Mouse (Mus musculus) MEL (cell line): ENCODE measurements around the gene 4930404N11Rik. TPM values are rescaled to one million over a fixed set of nuclear protein-coding genes. Genes with fewer than 3 reads are reported as not detected.

Experiments used
- DNase-seq: peaks from one replicate; pipeline ENCODE4 v3.0.0; 2011; ENCODE audit warnings: low read depth, low spot score
- H3K27ac ChIP-seq: 2 replicates; pipeline ENCODE4 v1.5.1; 2012; ENCODE audit warnings: low read depth, mild to moderate bottlenecking, control low read depth, low read length, moderate library complexity; ENCODE audit not compliant: control insufficient read depth
- H3K27me3 ChIP-seq, 2 experiments: fragments of 150-350 bp in 1 of 2; sonication (generic) in 1 of 2; 2 replicates each; pipeline ENCODE4 v1.6.1; 2012; ENCODE audit warnings: low read length in 2 of 2, mild to moderate bottlenecking in 2 of 2, improper control_type of control experiment in 1 of 2, moderate library complexity in 1 of 2; ENCODE audit not compliant: insufficient read depth in 2 of 2, control insufficient read depth in 1 of 2
- H3K36me3 ChIP-seq, 2 experiments: 2 replicates each; pipeline ENCODE4 v1.6.1; 2012 to 2014; ENCODE audit warnings: low read length in 2 of 2, improper control_type of control experiment in 1 of 2, inconsistent platforms in 1 of 2, mild to moderate bottlenecking in 1 of 2; ENCODE audit not compliant: insufficient read depth in 2 of 2, control insufficient read depth in 1 of 2
- H3K4me1 ChIP-seq, 2 experiments: fragments of 150-350 bp in 1 of 2; sonication (generic) in 1 of 2; 2 replicates each; pipeline ENCODE4 v1.6.1; 2012; ENCODE audit warnings: low read length in 2 of 2, improper control_type of control experiment in 1 of 2, mild to moderate bottlenecking in 1 of 2; ENCODE audit not compliant: insufficient read depth in 2 of 2, control insufficient read depth in 1 of 2
- H3K4me3 ChIP-seq, 2 experiments: fragments of 150-350 bp in 1 of 2; sonication (generic) in 1 of 2; 2 replicates each; pipeline ENCODE4 v1.5.1; 2012; ENCODE audit warnings: low read depth in 2 of 2, low read length in 2 of 2, mild to moderate bottlenecking in 2 of 2, moderate library complexity in 2 of 2, control low read depth in 1 of 2, improper control_type of control experiment in 1 of 2; ENCODE audit not compliant: control insufficient read depth in 1 of 2, insufficient read depth in 1 of 2
- H3K79me2 ChIP-seq: 2 replicates; pipeline ENCODE4 v1.6.1; 2012; ENCODE audit warnings: mild to moderate bottlenecking, low read length, moderate library complexity; ENCODE audit not compliant: control insufficient read depth, poor library complexity, insufficient read depth
- H3K9ac ChIP-seq: 2 replicates; pipeline ENCODE4 v1.6.1; 2012; ENCODE audit warnings: low read depth, mild to moderate bottlenecking, control low read depth, low read length, moderate library complexity; ENCODE audit not compliant: control insufficient read depth, poor library complexity, severe bottlenecking
- H3K9me3 ChIP-seq: fragments of 150-350 bp; sonication (generic); replicated peaks from 2 replicates; pipeline ENCODE4 v1.6.1; 2012; ENCODE audit warnings: mild to moderate bottlenecking, low read length, improper control_type of control experiment, moderate library complexity; ENCODE audit not compliant: insufficient read depth
- BHLHE40 ChIP-seq: IDR thresholded peaks from 2 replicates; pipeline ENCODE4 v1.6.1; 2012; ENCODE audit warnings: low read depth, mild to moderate bottlenecking, inconsistent platforms, low read length, improper control_type of control experiment, borderline replicate concordance
- CHD1 ChIP-seq: IDR thresholded peaks from 2 replicates; pipeline ENCODE4 v1.6.1; 2012; ENCODE audit warnings: low read depth, mild to moderate bottlenecking, inconsistent platforms, low read length, improper control_type of control experiment
- CHD2 ChIP-seq: IDR thresholded peaks from 2 replicates; pipeline ENCODE4 v1.6.1; 2011; ENCODE audit warnings: low read length, improper control_type of control experiment
- CTCF ChIP-seq, 3 experiments: IDR thresholded peaks in 2 of 3; conservative IDR thresholded peaks in 1 of 3; 2 replicates each; pipeline ENCODE4 v1.5.1; 2011 to 2012; ENCODE audit warnings: low read length in 3 of 3, low read depth in 2 of 3, mild to moderate bottlenecking in 2 of 3, improper control_type of control experiment in 1 of 3, inconsistent platforms in 1 of 3, mixed read lengths in 1 of 3, moderate library complexity in 1 of 3; ENCODE audit not compliant: control insufficient read depth in 1 of 3, insufficient read depth in 1 of 3, poor library complexity in 1 of 3, severe bottlenecking in 1 of 3
- E2F4 ChIP-seq: IDR thresholded peaks from 2 replicates; pipeline ENCODE4 v1.6.1; 2011; ENCODE audit warnings: low read depth, low read length, improper control_type of control experiment, borderline replicate concordance
- ELF1 ChIP-seq: IDR thresholded peaks from 2 replicates; pipeline ENCODE4 v1.6.1; 2014; ENCODE audit warnings: low read depth, mild to moderate bottlenecking, inconsistent platforms, low read length, improper control_type of control experiment, moderate library complexity
- GATA1 ChIP-seq: IDR thresholded peaks from 2 replicates; pipeline ENCODE4 v1.6.1; 2011; ENCODE audit warnings: low read depth, low read length, improper control_type of control experiment
- JUND ChIP-seq: IDR thresholded peaks from 2 replicates; pipeline ENCODE4 v1.6.1; 2011; ENCODE audit warnings: low read depth, mild to moderate bottlenecking, improper control_type of control experiment, low read length
- KAT2A ChIP-seq: conservative IDR thresholded peaks from 2 replicates; pipeline ENCODE4 v1.6.1; 2012; ENCODE audit warnings: low read depth, low read length, improper control_type of control experiment, inconsistent platforms
- MAX ChIP-seq: IDR thresholded peaks from 2 replicates; pipeline ENCODE4 v1.6.1; 2011; ENCODE audit warnings: low read length, improper control_type of control experiment
- MAZ ChIP-seq: IDR thresholded peaks from 2 replicates; pipeline ENCODE4 v1.6.1; 2012; ENCODE audit warnings: low read depth, mild to moderate bottlenecking, inconsistent platforms, low read length, improper control_type of control experiment
- MEF2A ChIP-seq: IDR thresholded peaks from 2 replicates; pipeline ENCODE4 v1.6.1; 2014; ENCODE audit warnings: low read depth, mild to moderate bottlenecking, inconsistent platforms, low read length, improper control_type of control experiment; ENCODE audit not compliant: poor library complexity, insufficient replicate concordance, severe bottlenecking; ENCODE audit errors: extremely low read depth
- MXI1 ChIP-seq: IDR thresholded peaks from 2 replicates; pipeline ENCODE4 v1.6.1; 2011; ENCODE audit warnings: mild to moderate bottlenecking, low read depth, low read length, improper control_type of control experiment
- MYB ChIP-seq: IDR thresholded peaks from 2 replicates; pipeline ENCODE4 v1.6.1; 2011; ENCODE audit warnings: mild to moderate bottlenecking, low read depth, low read length, improper control_type of control experiment
- MYC ChIP-seq: IDR thresholded peaks from 2 replicates; pipeline ENCODE4 v1.6.1; 2011; ENCODE audit warnings: low read depth, mild to moderate bottlenecking, low read length, improper control_type of control experiment, moderate library complexity
- NELFE ChIP-seq: IDR thresholded peaks from 2 replicates; pipeline ENCODE4 v1.6.1; 2011; ENCODE audit warnings: low read depth, low read length, improper control_type of control experiment
- NRF1 ChIP-seq: IDR thresholded peaks from 2 replicates; pipeline ENCODE4 v1.6.1; 2014; ENCODE audit warnings: low read depth, mild to moderate bottlenecking, inconsistent platforms, low read length, improper control_type of control experiment, moderate library complexity; ENCODE audit not compliant: poor library complexity, insufficient read depth, severe bottlenecking
- POLR2AphosphoS2 ChIP-seq: IDR thresholded peaks from 2 replicates; pipeline ENCODE4 v1.6.1; 2011; ENCODE audit warnings: low read length, improper control_type of control experiment
- RAD21 ChIP-seq: IDR thresholded peaks from 2 replicates; pipeline ENCODE4 v1.6.1; 2011; ENCODE audit warnings: mild to moderate bottlenecking, low read depth, low read length, improper control_type of control experiment
- RCOR1 ChIP-seq: IDR thresholded peaks from 2 replicates; pipeline ENCODE4 v1.6.1; 2012; ENCODE audit warnings: low read depth, mild to moderate bottlenecking, inconsistent platforms, low read length, improper control_type of control experiment
- SIN3A ChIP-seq: IDR thresholded peaks from 2 replicates; pipeline ENCODE4 v1.6.1; 2012; ENCODE audit warnings: low read length, improper control_type of control experiment, inconsistent platforms
- SMC3 ChIP-seq: IDR thresholded peaks from 2 replicates; pipeline ENCODE4 v1.6.1; 2011; ENCODE audit warnings: low read depth, low read length, improper control_type of control experiment
- TAL1 ChIP-seq: IDR thresholded peaks from 2 replicates; pipeline ENCODE4 v1.6.1; 2012; ENCODE audit warnings: mild to moderate bottlenecking, inconsistent platforms, low read length, moderate library complexity, mixed read lengths
- TBP ChIP-seq: IDR thresholded peaks from 2 replicates; pipeline ENCODE4 v1.8.0; 2011; ENCODE audit warnings: low read depth, low read length, improper control_type of control experiment
- UBTF ChIP-seq: IDR thresholded peaks from 2 replicates; pipeline ENCODE4 v1.6.1; 2012; ENCODE audit warnings: low read depth, mild to moderate bottlenecking, inconsistent platforms, low read length, improper control_type of control experiment, moderate library complexity, borderline replicate concordance; ENCODE audit not compliant: insufficient read depth
- USF1 ChIP-seq: IDR thresholded peaks from 2 replicates; pipeline ENCODE4 v1.6.1; 2014; ENCODE audit warnings: low read depth, mild to moderate bottlenecking, inconsistent platforms, low read length, improper control_type of control experiment, moderate library complexity
- USF2 ChIP-seq, 2 experiments: IDR thresholded peaks; 2 replicates each; pipeline ENCODE4 v1.6.1; 2011 to 2012; ENCODE audit warnings: improper control_type of control experiment in 2 of 2, low read length in 2 of 2, borderline replicate concordance in 1 of 2, inconsistent platforms in 1 of 2, low read depth in 1 of 2, mild to moderate bottlenecking in 1 of 2; ENCODE audit not compliant: insufficient read depth in 1 of 2
- ZC3H11A ChIP-seq: IDR thresholded peaks from 2 replicates; pipeline ENCODE4 v1.6.1; 2012; ENCODE audit warnings: low read depth, mild to moderate bottlenecking, inconsistent platforms, low read length, improper control_type of control experiment
- ZKSCAN1 ChIP-seq: IDR thresholded peaks from 2 replicates; pipeline ENCODE4 v1.6.1; 2012; ENCODE audit warnings: low read depth, mild to moderate bottlenecking, inconsistent platforms, low read length, improper control_type of control experiment, moderate library complexity
- polyA plus RNA-seq, 2 experiments: library from polyadenylated mRNA; stranded (reverse) in 1 of 2; unstranded in 1 of 2; fragments of >175 nt in 1 of 2; fragments of >200 nt in 1 of 2; gene quantifications; 2 replicates each; pipeline versions ENCODE4 v1.2.1 to v1.2.4; 2012; ENCODE audit warnings: low replicate concordance in 2 of 2, low read depth in 1 of 2; ENCODE audit not compliant: insufficient read length in 2 of 2, insufficient read depth in 1 of 2, missing spikeins in 1 of 2
- total RNA-seq: library from RNA; depleted of rRNA; stranded (reverse); fragments of 300-350 nt; gene quantifications from 2 replicates; pipeline ENCODE4 v1.2.3, GENCODE M21; 2012

4930404N11Rik gene
- total and polyA plus RNA-seq, 3 experiments = 3.1 to 12.1 TPM; not detected in 1

GRCm38 (mm10) chr10:81395127-81395526 lies 29.5 kb upstream of the 4930404N11Rik start:
- DNase-seq = peak; percentile 78
- TF ChIP-seq ZC3H11A (peak; percentile 63), SIN3A (peak; percentile 20; the same call in 1 of the 2 replicates), MYC (0 out of 2 replicates have a peak, but pooled peaks have one; percentile 30), KAT2A (no peak), UBTF (no peak), SMC3 (peak; percentile 94), RAD21 (peak; percentile 67), CTCF (IDR thresholded peaks at IDR 0.05 in 2 of 3, conservative IDR thresholded peaks at IDR 0.05 in 1 of 3; ENCODE audit: control insufficient read depth in 1 of 3, insufficient read depth in 1 of 3, low read depth in 2 of 3, low read length in 3 of 3, poor library complexity in 1 of 3, severe bottlenecking in 1 of 3) (peak; percentile 91 to 100 (median 93))
- no peaks in the 10 kb centered on the region for H3K27me3 ChIP-seq
- no peak overlapping the region for H3K4me3 ChIP-seq
- no peak overlapping the region for H3K27ac ChIP-seq
- H3K9me3 ChIP-seq = no peaks in the 10 kb centered on the region
- no peaks in the 10 kb centered on the region for H3K79me2 ChIP-seq
- no peak overlapping the region for H3K9ac ChIP-seq
- H3K36me3 ChIP-seq = no peaks in the 10 kb centered on the region
- H3K4me1 ChIP-seq = peaks cover 6 to 14% of the 10 kb centered on the region in 2 experiments; a peak in 3 of 4 replicates

- peak overlapping the region; percentile 91 for H3K9ac ChIP-seq
- H3K9me3 ChIP-seq = no peaks in the 10 kb centered on the region
- H3K79me2 ChIP-seq = no peaks in the 10 kb centered on the region
- peak; percentile 71 for DNase-seq
- peak overlapping the region; percentile 85 to 86 for H3K4me3 ChIP-seq
- peak overlapping the region; percentile 77 for H3K27ac ChIP-seq
- H3K36me3 ChIP-seq = no peaks in the 10 kb centered on the region
- H3K27me3 ChIP-seq = no peaks in the 10 kb centered on the region
- H3K4me1 ChIP-seq = peaks cover 6 to 14% of the 10 kb centered on the region in 2 experiments; a peak in 3 of 4 replicates
- peak; percentile 85 for TF ChIP-seq MYB
- no peak for TF ChIP-seq BHLHE40
- peak; percentile 61 for TF ChIP-seq ELF1
- TF ChIP-seq KAT2A = no peak
- no peak for TF ChIP-seq RAD21
- TF ChIP-seq MEF2A = no peak
- no peak for TF ChIP-seq UBTF
- no peak for TF ChIP-seq TAL1
- no peak for TF ChIP-seq CHD2
- no peak for TF ChIP-seq MYC
- peak; percentile 20; the same call in 1 of the 2 replicates for TF ChIP-seq MAZ
- peak; percentile 42; the same call in 1 of the 2 replicates for TF ChIP-seq NELFE
- TF ChIP-seq ZC3H11A = no peak
- no peak for TF ChIP-seq GATA1
- TF ChIP-seq CTCF (IDR thresholded peaks at IDR 0.05 in 2 of 3, conservative IDR thresholded peaks at IDR 0.05 in 1 of 3; ENCODE audit: control insufficient read depth in 1 of 3, insufficient read depth in 1 of 3, low read depth in 2 of 3, low read length in 3 of 3, poor library complexity in 1 of 3, severe bottlenecking in 1 of 3) = no peak
- TF ChIP-seq MAX = no peak
- TF ChIP-seq MXI1 = peak; percentile 43; the same call in 1 of the 2 replicates
- TF ChIP-seq SMC3 = no peak
- TF ChIP-seq CHD1 = no peak
- no peak for TF ChIP-seq USF2 (IDR thresholded peaks at IDR 0.05; ENCODE audit: borderline replicate concordance in 1 of 2, insufficient read depth in 1 of 2, low read depth in 1 of 2, low read length in 2 of 2)
- TF ChIP-seq RCOR1 = no peak
- 0 out of 2 replicates have a peak, but pooled peaks have one; percentile 26 for TF ChIP-seq TBP
- no peak; the same call in 1 of the 2 replicates for TF ChIP-seq POLR2AphosphoS2
- no peak for TF ChIP-seq ZKSCAN1
- no peak for TF ChIP-seq JUND
- no peak for TF ChIP-seq NRF1
- TF ChIP-seq USF1 = no peak
- TF ChIP-seq E2F4 = no peak
These were observed 27.9 kb upstream of the 4930404N11Rik start for GRCm38 (mm10) chr10:81393456-81394063.
